Mouse (Mus musculus) forebrain, postnatal 0 days (tissue): ENCODE measurements at regions not wholly inside any gene's neighbourhood (a gene's known extent, or its start where the extent isn't known, plus 50 kb on each side); places are given as distances from the start of the nearest gene placed in this dataset.

Experiments used
- ATAC-seq: fragments of 200-750 bp; cut with Nextera tagmentation; 2 replicates; pipeline ENCODE4 v1.8.0; 2017; ENCODE audit warnings: mild to moderate bottlenecking, moderate library complexity
- DNase-seq: peaks from one replicate; pipeline ENCODE4 v3.0.0-alpha.2; 2015
- H3K27ac ChIP-seq: fragments of 300-500 bp; sonication (generic); 2 replicates; pipeline ENCODE4 v1.5.1; 2014; ENCODE audit warnings: low read depth, mild to moderate bottlenecking, antibody characterized with exemption, low read length, moderate library complexity, mixed read lengths
- H3K27me3 ChIP-seq: fragments of 300-500 bp; sonication (generic); 2 replicates; pipeline ENCODE4 v1.6.1; 2014; ENCODE audit warnings: mild to moderate bottlenecking, low read length, mixed read lengths; ENCODE audit not compliant: insufficient read depth
- H3K36me3 ChIP-seq: fragments of 300-500 bp; sonication (generic); 2 replicates; pipeline ENCODE4 v1.6.1; 2014; ENCODE audit warnings: mild to moderate bottlenecking, moderate library complexity; ENCODE audit not compliant: insufficient read depth
- H3K4me1 ChIP-seq: fragments of 300-500 bp; sonication (generic); 2 replicates; pipeline ENCODE4 v1.6.1; 2014; ENCODE audit warnings: antibody characterized with exemption; ENCODE audit not compliant: insufficient read depth
- H3K4me2 ChIP-seq: fragments of 300-500 bp; sonication (generic); 2 replicates; pipeline ENCODE4 v1.6.1; 2014; ENCODE audit warnings: low read depth, mild to moderate bottlenecking, moderate library complexity
- H3K4me3 ChIP-seq: fragments of 300-500 bp; sonication (generic); 2 replicates; pipeline ENCODE4 v1.5.1; 2014; ENCODE audit warnings: low read depth, low read length, mixed read lengths
- H3K9ac ChIP-seq: fragments of 300-500 bp; sonication (generic); 2 replicates; pipeline ENCODE4 v1.6.1; 2014; ENCODE audit warnings: mild to moderate bottlenecking
- H3K9me3 ChIP-seq: fragments of 300-500 bp; sonication (generic); 2 replicates; pipeline ENCODE4 v1.6.1; 2016; ENCODE audit warnings: low read length
- CTCF ChIP-seq: sonication (generic); IDR thresholded peaks from 2 replicates; pipeline ENCODE4 v1.5.1; 2016; ENCODE audit warnings: antibody characterized with exemption, control low read depth, low read depth
- WGBS: fragments of 180-500 bp; shearing (Covaris S2); extraction: QIAGEN DNeasy Blood & Tissue Kit; methylation state at CpG from one replicate; pipeline ENCODE4 v1.1.7; 2014; 5-methylcytosine and 5-hydroxymethylcytosine counted together

GRCm38 (mm10) chr1:81864571-81864970, 368.3 kb upstream of the Gm9747 start:
- TF ChIP-seq CTCF = no peak
- no peak for ATAC-seq
- Histone ChIP-seq H3K9me3 (no peaks in the 10 kb centered on the region), H3K36me3 (no peaks in the 10 kb centered on the region), H3K4me1 (no peaks in the 10 kb centered on the region), H3K4me2 (no peak overlapping the region), H3K9ac (no peak overlapping the region), H3K4me3 (no peak overlapping the region), H3K27ac (no peak overlapping the region), H3K27me3 (no peaks in the 10 kb centered on the region)
- DNase-seq = no peak
- 82% methylated on average over 3 of the region's 3 CpGs for WGBS

DNA sequence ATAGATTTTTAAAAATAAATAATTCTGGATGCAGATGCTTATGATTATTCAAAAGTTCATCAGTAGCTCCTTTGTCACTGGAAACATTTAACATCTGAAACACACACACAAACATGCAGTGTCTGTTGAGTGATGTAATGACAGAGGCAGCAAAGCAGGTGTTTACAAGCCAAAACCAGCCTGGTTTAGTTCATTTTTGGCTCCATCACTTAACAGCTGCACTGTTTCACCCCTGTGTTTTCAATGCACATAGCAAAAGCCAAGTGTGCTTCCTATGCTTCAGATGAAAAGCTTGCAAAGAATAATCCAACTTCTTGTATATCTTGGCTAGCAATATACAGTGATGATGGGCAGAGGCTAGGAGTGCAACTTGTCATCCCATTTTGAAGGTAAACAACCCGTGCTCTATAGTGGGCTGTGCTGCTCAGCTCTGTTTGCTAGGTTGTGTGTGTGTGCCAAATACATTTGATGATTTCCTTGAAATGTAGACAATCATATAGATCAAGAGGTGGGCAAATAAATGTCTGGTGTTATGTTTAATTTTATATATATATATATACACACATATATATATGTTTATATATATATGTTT, 345.9 kb upstream of the Gm9747 start:
- ATAC-seq (no peak), DNase-seq (no peak)
- no peaks in the 10 kb centered on the region for H3K9me3 ChIP-seq
- no peaks in the 10 kb centered on the region for H3K36me3 ChIP-seq
- H3K9ac ChIP-seq = no peak overlapping the region
- H3K27ac ChIP-seq = no peak overlapping the region
- 75% methylated on average over 1 of the region's 1 CpGs for whole genome bisulfite sequencing
- H3K4me1 ChIP-seq = no peaks in the 10 kb centered on the region
- H3K4me2 ChIP-seq = no peak overlapping the region
- H3K27me3 ChIP-seq = no peaks in the 10 kb centered on the region
- H3K4me3 ChIP-seq = no peak overlapping the region
- TF ChIP-seq CTCF = no peak

DNA sequence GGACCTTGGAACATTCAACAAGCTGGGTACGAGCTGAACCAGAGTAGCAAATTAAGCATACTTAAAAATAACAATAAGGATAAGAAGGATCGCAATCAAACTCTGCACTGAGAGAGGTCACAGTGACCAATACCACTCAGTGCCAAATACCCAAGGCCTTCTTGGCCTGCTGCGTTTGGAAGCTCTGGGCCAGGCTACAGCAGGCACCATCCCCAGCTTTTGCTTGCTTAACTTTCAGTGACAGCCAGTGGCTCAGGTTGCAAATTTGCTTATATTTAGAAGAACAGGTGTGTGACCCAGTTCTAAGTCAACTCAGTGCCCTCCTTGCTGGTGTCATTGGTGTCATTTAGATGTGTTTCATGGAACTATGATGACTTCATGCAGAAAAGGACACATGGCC, 335.7 kb upstream of the Gm9747 start:
- H3K27me3 ChIP-seq = no peaks in the 10 kb centered on the region
- H3K4me1 ChIP-seq = no peaks in the 10 kb centered on the region
- WGBS = 82% methylated on average over 3 of the region's 3 CpGs

GRCm38 (mm10) chr1:81900843-81901242, 332.1 kb upstream of the Gm9747 start:
- Histone ChIP-seq H3K27me3 (no peaks in the 10 kb centered on the region), H3K4me3 (no peak overlapping the region), H3K9ac (no peak overlapping the region), H3K36me3 (no peaks in the 10 kb centered on the region), H3K9me3 (no peaks in the 10 kb centered on the region), H3K4me2 (no peak overlapping the region), H3K27ac (no peak overlapping the region), H3K4me1 (no peaks in the 10 kb centered on the region)
- ATAC-seq (no peak), DNase-seq (no peak)
- TF ChIP-seq CTCF = no peak
- 71% methylated on average over 7 of the region's 7 CpGs for WGBS

More for the DNA sequence above, 335.7 kb upstream of the Gm9747 start:
- DNase-seq = no peak
- no peak for TF ChIP-seq CTCF
- no peak for ATAC-seq
- Histone ChIP-seq H3K9me3 (no peaks in the 10 kb centered on the region), H3K36me3 (no peaks in the 10 kb centered on the region), H3K27ac (no peak overlapping the region), H3K9ac (no peak overlapping the region), H3K4me3 (no peak overlapping the region), H3K4me2 (no peak overlapping the region)

DNA sequence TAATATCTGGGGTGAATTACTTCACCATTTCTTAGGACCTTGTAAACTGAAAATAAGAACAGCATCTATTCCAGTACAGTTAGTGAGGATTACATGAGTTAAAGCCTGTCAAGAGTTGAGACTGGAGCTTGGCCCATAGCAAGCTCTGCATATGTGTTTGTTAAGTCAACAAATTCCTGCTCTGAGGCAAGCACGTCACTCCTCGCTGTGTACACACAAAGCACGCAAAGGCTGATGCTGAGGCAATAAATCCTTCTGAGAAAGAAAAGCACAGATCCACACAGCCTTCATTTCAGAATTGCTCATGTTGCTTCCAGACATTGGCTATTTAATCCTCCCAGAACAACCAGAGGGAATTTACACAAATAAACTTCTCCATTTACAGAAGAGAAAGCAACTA, 328.9 kb upstream of the Gm9747 start:
- H3K4me3 ChIP-seq = no peak overlapping the region
- H3K27ac ChIP-seq = no peak overlapping the region
- H3K9me3 ChIP-seq = no peaks in the 10 kb centered on the region
- TF ChIP-seq CTCF = no peak
- H3K36me3 ChIP-seq = no peaks in the 10 kb centered on the region
- no peak overlapping the region for H3K9ac ChIP-seq
- H3K4me1 ChIP-seq = no peaks in the 10 kb centered on the region
- ATAC-seq = no peak
- H3K27me3 ChIP-seq = no peaks in the 10 kb centered on the region
- DNase-seq = no peak
- WGBS = 77% methylated on average over 3 of the region's 3 CpGs
- no peak overlapping the region for H3K4me2 ChIP-seq

GRCm38 (mm10) chr1:81912607-81913006, 320.3 kb upstream of the Gm9747 start:
- no peaks in the 10 kb centered on the region for H3K9me3 ChIP-seq
- H3K4me2 ChIP-seq = no peak overlapping the region
- TF ChIP-seq CTCF = no peak
- no peaks in the 10 kb centered on the region for H3K27me3 ChIP-seq
- no peak overlapping the region for H3K9ac ChIP-seq
- no peak overlapping the region for H3K27ac ChIP-seq
- H3K36me3 ChIP-seq = no peaks in the 10 kb centered on the region
- no peak for ATAC-seq
- DNase-seq = no peak
- H3K4me1 ChIP-seq = no peaks in the 10 kb centered on the region
- H3K4me3 ChIP-seq = no peak overlapping the region

- H3K4me3 ChIP-seq = no peak overlapping the region
- H3K9ac ChIP-seq = no peak overlapping the region
- H3K9me3 ChIP-seq = no peaks in the 10 kb centered on the region
- WGBS = 84% methylated on average over 4 of the region's 4 CpGs
- H3K27me3 ChIP-seq = no peaks in the 10 kb centered on the region
- H3K27ac ChIP-seq = no peak overlapping the region
- H3K4me2 ChIP-seq = no peak overlapping the region
- no peak for TF ChIP-seq CTCF
- no peaks in the 10 kb centered on the region for H3K36me3 ChIP-seq
- no peak for ATAC-seq
- H3K4me1 ChIP-seq = no peaks in the 10 kb centered on the region
- DNase-seq = no peak
Observed at GRCm38 (mm10) chr1:81913561-81913964, 319.3 kb upstream of the Gm9747 start.
